ENCODE assay signal across 12 mouse cellular contexts in genomic region chr12:118620847-118621636, GRCm38 (mm10).
A peak's percentile ranks its signal among the peaks of the same experiment; 100 is the strongest.
DNase-seq lines count a peak whose midpoint lies in the region; ATAC-seq lines count a peak whose summit lies in the region.
"Had no signal": no experiment of that assay in that cellular context is flagged by ENCODE, and none has a peak within 500 bp of the region (broad histone marks: within the 10 kb centered on the region; RNA-seq: fewer than 3 reads in every experiment).

No protein-coding gene starts in this region.

- no peak overlapping the region for H3K27ac ChIP-seq in hindbrain, embryonic 11.5 days (ENCODE audit: low read depth, low read length)
- no peak overlapping the region for H3K27ac ChIP-seq in hindbrain, embryonic 13.5 days
- H3K27ac ChIP-seq in embryonic facial prominence, embryonic 15.5 days (replicated peaks): peak overlapping the region; percentile 28; the same call in 1 of the 2 replicates
- no peak overlapping the region for H3K27ac ChIP-seq in midbrain, embryonic 10.5 days (replicated peaks)
- H3K27ac ChIP-seq: hindbrain, embryonic 12.5 days had no signal

- no peaks in the 10 kb centered on the region for H3K9me3 ChIP-seq in hindbrain, embryonic 11.5 days (ENCODE audit: control insufficient read depth, low read length)
- no peaks in the 10 kb centered on the region for H3K9me3 ChIP-seq in hindbrain, embryonic 13.5 days
- no peaks in the 10 kb centered on the region for H3K9me3 ChIP-seq in embryonic facial prominence, embryonic 15.5 days (replicated peaks)
- H3K9me3 ChIP-seq in midbrain, embryonic 10.5 days (replicated peaks): no peaks in the 10 kb centered on the region
- H3K9me3 ChIP-seq: hindbrain, embryonic 12.5 days had no signal

- WGBS in hindbrain, embryonic 11.5 days: 47% methylated on average over 5 of the region's 5 CpGs
- 37% methylated on average over 5 of the region's 5 CpGs for WGBS in hindbrain, embryonic 13.5 days
- 32% methylated on average over 5 of the region's 5 CpGs for WGBS in embryonic facial prominence, embryonic 15.5 days
- 36% methylated on average over 5 of the region's 5 CpGs for WGBS in midbrain, embryonic 10.5 days

- no peaks in the 10 kb centered on the region for H3K27me3 ChIP-seq in hindbrain, embryonic 11.5 days (ENCODE audit: control insufficient read depth, insufficient read depth, low read length)
- peaks cover 22% of the 10 kb centered on the region for H3K27me3 ChIP-seq in hindbrain, embryonic 13.5 days
- H3K27me3 ChIP-seq in embryonic facial prominence, embryonic 15.5 days: no peaks in the 10 kb centered on the region
- peaks cover 9% of the 10 kb centered on the region; the same call in 1 of the 2 replicates for H3K27me3 ChIP-seq in midbrain, embryonic 10.5 days (ENCODE audit: low read depth, poor library complexity, severe bottlenecking)
- H3K27me3 ChIP-seq: hindbrain, embryonic 12.5 days had no signal

- no peak for ATAC-seq in hindbrain, embryonic 11.5 days (ENCODE audit: low FRiP score)
- no peak for ATAC-seq in hindbrain, embryonic 13.5 days (ENCODE audit: low FRiP score)
- peak; percentile 51; the same call in 1 of the 2 replicates for ATAC-seq in embryonic facial prominence, embryonic 15.5 days (ENCODE audit: insufficient number of reproducible peaks, low FRiP score, low TSS enrichment, low read depth)

- intact Hi-C loops in heart, postnatal 10 days (cut with DNase I): no loop called here

- H3K36me3 ChIP-seq in hindbrain, embryonic 11.5 days (ENCODE audit: control insufficient read depth, insufficient read depth, low read length): no peaks in the 10 kb centered on the region
- no peaks in the 10 kb centered on the region for H3K36me3 ChIP-seq in hindbrain, embryonic 13.5 days
- no peaks in the 10 kb centered on the region for H3K36me3 ChIP-seq in embryonic facial prominence, embryonic 15.5 days
- H3K36me3 ChIP-seq in midbrain, embryonic 10.5 days: no peaks in the 10 kb centered on the region
- H3K36me3 ChIP-seq: hindbrain, embryonic 12.5 days had no signal

- H3K4me3 ChIP-seq in hindbrain, embryonic 11.5 days (ENCODE audit: low read depth, low read length): no peak overlapping the region
- H3K4me3 ChIP-seq in hindbrain, embryonic 13.5 days: no peak overlapping the region
- H3K4me3 ChIP-seq in embryonic facial prominence, embryonic 15.5 days (replicated peaks): no peak overlapping the region
- no peak overlapping the region for H3K4me3 ChIP-seq in midbrain, embryonic 10.5 days
- H3K4me3 ChIP-seq: hindbrain, embryonic 12.5 days; myocyte had no signal

- no peak overlapping the region for H3K9ac ChIP-seq in hindbrain, embryonic 11.5 days (ENCODE audit: low read depth, low read length)
- H3K9ac ChIP-seq in hindbrain, embryonic 13.5 days: no peak overlapping the region
- no peak overlapping the region for H3K9ac ChIP-seq in embryonic facial prominence, embryonic 15.5 days
- H3K9ac ChIP-seq: hindbrain, embryonic 12.5 days had no signal

- peak; percentile 1 for DNase-seq in hindbrain, embryonic 11.5 days (ENCODE audit: low spot score)
- peak; percentile 51 to 70 for DNase-seq in heart, postnatal 10 days
- peak; percentile 81 for DNase-seq in kidney, postnatal 14 days
- no peak for DNase-seq in gastrocnemius, adult 18-20 months (ENCODE audit: low spot score)
- DNase-seq in midbrain, embryonic 10.5 days (ENCODE audit: low spot score): no peak
- DNase-seq: adrenal gland, postnatal 36 days; cerebellum, adult 9-10 months; lung, postnatal 4 days had no signal

- H3K4me1 ChIP-seq in hindbrain, embryonic 11.5 days (replicated peaks; ENCODE audit: control insufficient read depth, insufficient read depth, low read length): no peaks in the 10 kb centered on the region
- H3K4me1 ChIP-seq in hindbrain, embryonic 13.5 days (replicated peaks): no peaks in the 10 kb centered on the region
- H3K4me1 ChIP-seq in embryonic facial prominence, embryonic 15.5 days: no peaks in the 10 kb centered on the region
- peaks cover 20% of the 10 kb centered on the region for H3K4me1 ChIP-seq in midbrain, embryonic 10.5 days

- H3K4me2 ChIP-seq in hindbrain, embryonic 11.5 days (replicated peaks; ENCODE audit: low read depth, low read length): no peak overlapping the region
- H3K4me2 ChIP-seq in hindbrain, embryonic 13.5 days: no peak overlapping the region
- no peak overlapping the region for H3K4me2 ChIP-seq in embryonic facial prominence, embryonic 15.5 days (replicated peaks)
- H3K4me2 ChIP-seq: hindbrain, embryonic 12.5 days had no signal

Comparison
In these comparisons a context has a peak if more than half of its experiments do, and no peak if none do; other contexts are left out.
1. DNase-seq: peak in hindbrain, embryonic 11.5 days (single experiment), heart, postnatal 10 days (2 of 2) and kidney, postnatal 14 days (single experiment); none in gastrocnemius, adult 18-20 months (single experiment) and midbrain, embryonic 10.5 days (single experiment).